Mouse (Mus musculus): Measurements from ENCODE around the gene Plb1. TPM values are rescaled to one million over a fixed set of nuclear protein-coding genes. Genes with fewer than 3 reads are reported as not detected.
A peak's percentile ranks its signal among the peaks of the same experiment; 100 is the strongest.

Gene Plb1
- total and polyA plus RNA-seq, 2 experiments: under 0.01 to 0.02 TPM

GRCm38 (mm10) chr5:32282345-32282744, 49.8 kb downstream of the Plb1 start:
- DNase-seq (ENCODE audit: extremely low read depth, low read depth, low spot score): peak; percentile 94
- no peaks in the 10 kb centered on the region for H3K36me3 ChIP-seq (ENCODE audit: control insufficient read depth, insufficient read depth, low read length)
- no peaks in the 10 kb centered on the region for H3K27me3 ChIP-seq (ENCODE audit: control insufficient read depth, insufficient read depth, low read length)
- 21% methylated on average over 4 of the region's 4 CpGs for WGBS
- peaks cover 13% of the 10 kb centered on the region for H3K4me1 ChIP-seq (ENCODE audit: control insufficient read depth, insufficient read depth, low read length)
- TF ChIP-seq POLR2A (IDR thresholded peaks at IDR 0.05; ENCODE audit: extremely low read depth, insufficient read depth, low read length): no peak
- no peak for TF ChIP-seq CTCF (IDR thresholded peaks at IDR 0.05; ENCODE audit: low read depth, low read length)
- H3K79me2 ChIP-seq (ENCODE audit: control insufficient read depth, insufficient read depth, low read length): no peaks in the 10 kb centered on the region
- no peak overlapping the region for H3K9ac ChIP-seq (ENCODE audit: low read depth, low read length)
- no peak overlapping the region for H3K4me3 ChIP-seq (ENCODE audit: insufficient read depth, low read depth, low read length)
- peak overlapping the region; percentile 64 for H3K27ac ChIP-seq (replicated peaks; ENCODE audit: insufficient read depth, low read depth, low read length)

- no peak for TF ChIP-seq POLR2A (IDR thresholded peaks at IDR 0.05; ENCODE audit: extremely low read depth, insufficient read depth, low read length)
- no peak for TF ChIP-seq CTCF (IDR thresholded peaks at IDR 0.05; ENCODE audit: low read depth, low read length)
- peaks cover 13% of the 10 kb centered on the region for H3K4me1 ChIP-seq (ENCODE audit: control insufficient read depth, insufficient read depth, low read length)
- no peaks in the 10 kb centered on the region for H3K79me2 ChIP-seq (ENCODE audit: control insufficient read depth, insufficient read depth, low read length)
- no peak overlapping the region for H3K4me3 ChIP-seq (ENCODE audit: insufficient read depth, low read depth, low read length)
- peak overlapping the region; percentile 75 for H3K27ac ChIP-seq (replicated peaks; ENCODE audit: insufficient read depth, low read depth, low read length)
- H3K9ac ChIP-seq (ENCODE audit: low read depth, low read length): no peak overlapping the region
- DNase-seq (ENCODE audit: extremely low read depth, low read depth, low spot score): peak; percentile 96
- WGBS: 24% methylated on average over 2 of the region's 2 CpGs
- no peaks in the 10 kb centered on the region for H3K27me3 ChIP-seq (ENCODE audit: control insufficient read depth, insufficient read depth, low read length)
- H3K36me3 ChIP-seq (ENCODE audit: control insufficient read depth, insufficient read depth, low read length): no peaks in the 10 kb centered on the region
Measured at GRCm38 (mm10) chr5:32283457-32283856, 50.9 kb downstream of the Plb1 start.

- DNase-seq (ENCODE audit: extremely low read depth, low read depth, low spot score): no peak
- H3K4me1 ChIP-seq (ENCODE audit: control insufficient read depth, insufficient read depth, low read length): peaks cover 13% of the 10 kb centered on the region
- 85% methylated on average over 4 of the region's 4 CpGs for WGBS
- H3K79me2 ChIP-seq (ENCODE audit: control insufficient read depth, insufficient read depth, low read length): no peaks in the 10 kb centered on the region
- H3K27ac ChIP-seq (replicated peaks; ENCODE audit: insufficient read depth, low read depth, low read length): no peak overlapping the region
- H3K9ac ChIP-seq (ENCODE audit: low read depth, low read length): no peak overlapping the region
- no peaks in the 10 kb centered on the region for H3K36me3 ChIP-seq (ENCODE audit: control insufficient read depth, insufficient read depth, low read length)
- H3K4me3 ChIP-seq (ENCODE audit: insufficient read depth, low read depth, low read length): no peak overlapping the region
- no peaks in the 10 kb centered on the region for H3K27me3 ChIP-seq (ENCODE audit: control insufficient read depth, insufficient read depth, low read length)
- TF ChIP-seq CTCF (IDR thresholded peaks at IDR 0.05; ENCODE audit: low read depth, low read length) (no peak), POLR2A (IDR thresholded peaks at IDR 0.05; ENCODE audit: extremely low read depth, insufficient read depth, low read length) (no peak)
Measured at GRCm38 (mm10) chr5:32286315-32286714, 53.8 kb downstream of the Plb1 start.

GRCm38 (mm10) chr5:32288021-32288420, 55.5 kb downstream of the Plb1 start:
- no peak overlapping the region for H3K27ac ChIP-seq (replicated peaks; ENCODE audit: insufficient read depth, low read depth, low read length)
- no peaks in the 10 kb centered on the region for H3K36me3 ChIP-seq (ENCODE audit: control insufficient read depth, insufficient read depth, low read length)
- no peak overlapping the region for H3K9ac ChIP-seq (ENCODE audit: low read depth, low read length)
- H3K79me2 ChIP-seq (ENCODE audit: control insufficient read depth, insufficient read depth, low read length): no peaks in the 10 kb centered on the region
- no peak for TF ChIP-seq CTCF (IDR thresholded peaks at IDR 0.05; ENCODE audit: low read depth, low read length)
- TF ChIP-seq POLR2A (IDR thresholded peaks at IDR 0.05; ENCODE audit: extremely low read depth, insufficient read depth, low read length): no peak
- peaks cover 5% of the 10 kb centered on the region for H3K4me1 ChIP-seq (ENCODE audit: control insufficient read depth, insufficient read depth, low read length)
- no peak overlapping the region for H3K4me3 ChIP-seq (ENCODE audit: insufficient read depth, low read depth, low read length)
- no peak for DNase-seq (ENCODE audit: extremely low read depth, low read depth, low spot score)
- H3K27me3 ChIP-seq (ENCODE audit: control insufficient read depth, insufficient read depth, low read length): no peaks in the 10 kb centered on the region

GRCm38 (mm10) chr5:32291316-32291715, 58.8 kb downstream of the Plb1 start:
- Histone ChIP-seq H3K9ac (ENCODE audit: low read depth, low read length) (no peak overlapping the region), H3K79me2 (ENCODE audit: control insufficient read depth, insufficient read depth, low read length) (no peaks in the 10 kb centered on the region), H3K4me1 (ENCODE audit: control insufficient read depth, insufficient read depth, low read length) (no peaks in the 10 kb centered on the region), H3K27me3 (ENCODE audit: control insufficient read depth, insufficient read depth, low read length) (no peaks in the 10 kb centered on the region), H3K27ac (replicated peaks; ENCODE audit: insufficient read depth, low read depth, low read length) (no peak overlapping the region), H3K36me3 (ENCODE audit: control insufficient read depth, insufficient read depth, low read length) (no peaks in the 10 kb centered on the region), H3K4me3 (ENCODE audit: insufficient read depth, low read depth, low read length) (no peak overlapping the region)
- TF ChIP-seq CTCF (IDR thresholded peaks at IDR 0.05; ENCODE audit: low read depth, low read length) (no peak), POLR2A (IDR thresholded peaks at IDR 0.05; ENCODE audit: extremely low read depth, insufficient read depth, low read length) (no peak)
- no peak for DNase-seq (ENCODE audit: extremely low read depth, low read depth, low spot score)
- WGBS: 73% methylated on average over 2 of the region's 2 CpGs

- Histone ChIP-seq H3K9ac (ENCODE audit: low read depth, low read length) (no peak overlapping the region), H3K4me1 (ENCODE audit: control insufficient read depth, insufficient read depth, low read length) (no peaks in the 10 kb centered on the region), H3K27ac (replicated peaks; ENCODE audit: insufficient read depth, low read depth, low read length) (no peak overlapping the region), H3K27me3 (ENCODE audit: control insufficient read depth, insufficient read depth, low read length) (no peaks in the 10 kb centered on the region), H3K4me3 (ENCODE audit: insufficient read depth, low read depth, low read length) (no peak overlapping the region), H3K79me2 (ENCODE audit: control insufficient read depth, insufficient read depth, low read length) (no peaks in the 10 kb centered on the region), H3K36me3 (ENCODE audit: control insufficient read depth, insufficient read depth, low read length) (no peaks in the 10 kb centered on the region)
- peak; percentile 95 for TF ChIP-seq CTCF (IDR thresholded peaks at IDR 0.05; ENCODE audit: low read depth, low read length)
- no peak for TF ChIP-seq POLR2A (IDR thresholded peaks at IDR 0.05; ENCODE audit: extremely low read depth, insufficient read depth, low read length)
- DNase-seq (ENCODE audit: extremely low read depth, low read depth, low spot score): peak; percentile 25
- 23% methylated on average over 23 of the region's 23 CpGs for WGBS
Measured at GRCm38 (mm10) chr5:32302991-32303921, 70.7 kb downstream of the Plb1 start.

Measured in liver, adult 2 months (tissue).